Mouse (Mus musculus) hindbrain, postnatal 0 days (tissue): ENCODE results near the gene Ilvbl. TPM values are rescaled to one million over a fixed set of nuclear protein-coding genes. Genes with fewer than 3 reads are reported as not detected.
"Not testable (repeated sequence)": the region's sequence is repeated elsewhere in the genome, so short reads cannot be mapped to it uniquely, and the experiment has no call there.

Experiments
- ATAC-seq: fragments of 200-750 bp; cut with Nextera tagmentation; 2 replicates; pipeline ENCODE4 v1.8.0; 2017; ENCODE audit warnings: mild to moderate bottlenecking, moderate TSS enrichment, moderate library complexity
- DNase-seq: peaks from one replicate; pipeline ENCODE4 v3.0.0-alpha.2; 2015; ENCODE audit warnings: low spot score
- H3K27ac ChIP-seq: fragments of 300-500 bp; sonication (generic); 2 replicates; pipeline ENCODE4 v1.5.1; 2014; ENCODE audit warnings: mild to moderate bottlenecking
- H3K27me3 ChIP-seq: fragments of 300-500 bp; sonication (generic); 2 replicates; pipeline ENCODE4 v1.6.1; 2014; ENCODE audit warnings: low read length, mixed read lengths; ENCODE audit not compliant: insufficient read depth
- H3K36me3 ChIP-seq: fragments of 300-500 bp; sonication (generic); 2 replicates; pipeline ENCODE4 v1.6.1; 2014; ENCODE audit warnings: low read length, mixed read lengths; ENCODE audit not compliant: insufficient read depth
- H3K4me1 ChIP-seq: fragments of 300-500 bp; sonication (generic); 2 replicates; pipeline ENCODE4 v1.6.1; 2014; ENCODE audit warnings: antibody characterized with exemption, low read length, mixed read lengths; ENCODE audit not compliant: insufficient read depth
- H3K4me2 ChIP-seq: fragments of 300-500 bp; sonication (generic); 2 replicates; pipeline ENCODE4 v1.6.1; 2014; ENCODE audit warnings: low read depth, mild to moderate bottlenecking, low read length, moderate library complexity, mixed read lengths
- H3K4me3 ChIP-seq: fragments of 300-500 bp; sonication (generic); 2 replicates; pipeline ENCODE4 v1.5.1; 2014; ENCODE audit warnings: low read length
- H3K9ac ChIP-seq: fragments of 300-500 bp; sonication (generic); replicated peaks from 2 replicates; pipeline ENCODE4 v1.6.1; 2014; ENCODE audit warnings: mild to moderate bottlenecking, low read length, moderate library complexity, mixed read lengths
- H3K9me3 ChIP-seq: fragments of 300-500 bp; sonication (generic); 2 replicates; pipeline ENCODE4 v1.6.1; 2016; ENCODE audit warnings: low read length, mixed read lengths
- CTCF ChIP-seq: IDR thresholded peaks from 2 replicates; pipeline ENCODE4 v1.5.1; 2016; ENCODE audit warnings: antibody characterized with exemption, control low read depth, low read depth
- WGBS: fragments of 180-500 bp; shearing (Covaris S2); extraction: QIAGEN DNeasy Blood & Tissue Kit; methylation state at CpG from one replicate; pipeline ENCODE4 v1.1.7; 2014; 5-methylcytosine and 5-hydroxymethylcytosine counted together
- polyA plus RNA-seq: library from polyadenylated mRNA; unstranded; fragments of >200 nt; fragmentation: Nextera tagmentation; extraction: Ambion mirVana; gene quantifications from 2 replicates; pipeline ENCODE4 v1.2.1, GENCODE M21; 2015
- total RNA-seq: library from RNA; depleted of rRNA; stranded (reverse); fragments of >200 nt; gene quantifications from 2 replicates; pipeline ENCODE4 v1.2.3, GENCODE M21; 2014

Ilvbl gene
- total and polyA plus RNA-seq, 2 experiments from 2014 or later = 59.1 to 83.6 TPM

GRCm38 (mm10) chr10:78594566-78594965, 20.4 kb downstream of the Ilvbl start:
- Histone ChIP-seq H3K4me3 (no peak overlapping the region), H3K4me2 (no peak overlapping the region), H3K27me3 (no peaks in the 10 kb centered on the region), H3K9ac (no peak overlapping the region), H3K27ac (no peak overlapping the region), H3K9me3 (no peaks in the 10 kb centered on the region), H3K36me3 (no peaks in the 10 kb centered on the region), H3K4me1 (no peaks in the 10 kb centered on the region)
- DNase-seq = no peak
- TF ChIP-seq CTCF = no peak
- ATAC-seq = no peak

- Histone ChIP-seq H3K4me1 (no peaks in the 10 kb centered on the region), H3K36me3 (no peaks in the 10 kb centered on the region), H3K4me3 (no peak overlapping the region), H3K27ac (no peak overlapping the region), H3K9me3 (no peaks in the 10 kb centered on the region), H3K4me2 (no peak overlapping the region), H3K9ac (no peak overlapping the region), H3K27me3 (no peaks in the 10 kb centered on the region)
- ATAC-seq (no peak), DNase-seq (no peak)
- WGBS = 82% methylated on average over 5 of the region's 5 CpGs
- TF ChIP-seq CTCF = no peak
Measured at GRCm38 (mm10) chr10:78599865-78600264, 25.7 kb downstream of the Ilvbl start.

- H3K4me2 ChIP-seq = no peak overlapping the region
- H3K4me3 ChIP-seq = no peak overlapping the region
- no peaks in the 10 kb centered on the region for H3K9me3 ChIP-seq
- 30% methylated on average over 3 of the region's 3 CpGs for WGBS
- H3K27me3 ChIP-seq = no peaks in the 10 kb centered on the region
- H3K9ac ChIP-seq = no peak overlapping the region
- no peaks in the 10 kb centered on the region for H3K4me1 ChIP-seq
- DNase-seq = peak; percentile 74
- no peak overlapping the region for H3K27ac ChIP-seq
- no peaks in the 10 kb centered on the region for H3K36me3 ChIP-seq
- TF ChIP-seq CTCF = peak; percentile 67
- no peak for ATAC-seq
Measured at GRCm38 (mm10) chr10:78605080-78605479, 30.9 kb downstream of the Ilvbl start.

DNA sequence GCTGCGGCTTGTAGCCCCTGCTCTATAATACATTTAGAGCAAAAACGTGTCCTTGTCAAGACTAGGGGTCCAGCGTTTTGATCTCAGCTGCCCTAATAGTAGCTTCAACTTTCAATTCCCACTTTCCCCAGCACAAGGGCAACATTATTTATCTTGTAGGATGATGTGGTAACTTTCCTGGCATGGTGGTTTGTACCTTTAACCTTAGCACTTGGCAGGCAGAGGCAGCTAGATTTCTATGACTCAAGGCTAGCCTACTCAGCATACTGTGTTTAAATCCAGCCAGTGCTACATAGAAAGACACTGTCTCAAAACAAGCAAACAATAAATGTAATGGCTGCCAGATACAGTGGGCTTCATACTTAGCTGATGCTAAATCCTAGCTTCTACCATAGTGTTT, 33.5 kb downstream of the Ilvbl start:
- Histone ChIP-seq H3K36me3 (no peaks in the 10 kb centered on the region), H3K27me3 (no peaks in the 10 kb centered on the region), H3K4me1 (no peaks in the 10 kb centered on the region), H3K9ac (no peak overlapping the region), H3K4me3 (no peak overlapping the region), H3K27ac (no peak overlapping the region), H3K9me3 (no peaks in the 10 kb centered on the region), H3K4me2 (no peak overlapping the region)
- 82% methylated on average over 3 of the region's 3 CpGs for WGBS
- DNase-seq (no peak), ATAC-seq (no peak)
- TF ChIP-seq CTCF = no peak

DNA sequence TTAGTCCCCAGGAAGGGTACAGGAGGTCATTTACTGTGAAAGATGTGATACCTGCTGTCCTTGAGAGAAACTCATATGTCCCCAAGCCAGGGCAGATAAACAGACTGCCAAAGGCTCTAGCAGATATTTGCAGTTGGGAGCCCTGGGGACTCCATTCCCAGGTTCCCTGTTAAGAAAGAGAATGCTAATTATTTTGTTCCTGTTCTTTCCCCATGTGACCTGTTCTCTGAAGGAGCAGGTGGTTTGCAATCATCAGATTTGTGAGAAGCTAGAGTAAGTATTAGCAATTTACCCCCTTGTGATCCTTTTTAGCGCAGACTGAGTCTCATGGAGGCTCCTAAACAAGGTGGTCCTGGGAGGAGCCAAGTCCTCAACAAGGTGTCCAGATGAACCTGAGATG, 43.8 kb downstream of the Ilvbl start, which contains the start of gene Olfr1357:
Olfr1357 (minus strand) TSS at position 101 of the 400 bp plus-strand sequence.
- Histone ChIP-seq H3K27ac (no peak within 1 kb of the TSS), H3K4me3 (no peak within 1 kb of the TSS), H3K4me1 (no peaks in the 10 kb centered on the region), H3K36me3 (no peaks in the 10 kb centered on the region), H3K9ac (no peak within 1 kb of the TSS), H3K4me2 (no peak within 1 kb of the TSS), H3K9me3 (no peaks in the 10 kb centered on the region), H3K27me3 (no peaks in the 10 kb centered on the region)
- DNase-seq = no peak
- 87% methylated on average over 1 of the region's 1 CpGs for WGBS
- no peak for TF ChIP-seq CTCF
- ATAC-seq = no peak

DNA sequence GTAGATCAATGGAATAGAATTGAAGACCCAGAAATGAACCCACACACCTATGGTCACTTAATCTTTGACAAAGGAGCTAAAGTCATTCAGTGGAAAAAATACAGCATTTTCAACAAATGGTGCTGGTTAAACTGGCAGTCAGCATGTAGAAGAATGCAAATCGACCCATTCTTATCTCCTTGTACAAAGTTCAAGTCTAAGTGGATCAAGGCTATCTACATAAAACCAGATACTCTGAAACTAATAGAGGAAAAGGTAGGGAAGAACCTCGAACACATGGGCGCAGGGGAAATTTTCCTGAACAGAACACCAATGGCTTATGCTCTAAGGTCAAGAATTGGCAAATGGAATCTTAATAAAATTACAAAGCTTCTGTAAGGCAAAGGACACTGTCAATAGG, 49.0 kb downstream of the Ilvbl start:
- not testable (repeated sequence) for H3K4me1 ChIP-seq, H3K36me3 ChIP-seq, H3K9me3 ChIP-seq, H3K27ac ChIP-seq, H3K4me2 ChIP-seq, H3K27me3 ChIP-seq, DNase-seq, ATAC-seq, H3K4me3 ChIP-seq, H3K9ac ChIP-seq
- WGBS = 86% methylated on average over 3 of the region's 3 CpGs

- no peak overlapping the region for H3K9ac ChIP-seq
- ATAC-seq = no peak
- no peak overlapping the region for H3K27ac ChIP-seq
- no peak overlapping the region for H3K4me3 ChIP-seq
- H3K9me3 ChIP-seq = no peaks in the 10 kb centered on the region
- H3K36me3 ChIP-seq = no peaks in the 10 kb centered on the region
- H3K4me1 ChIP-seq = no peaks in the 10 kb centered on the region
- no peak for TF ChIP-seq CTCF
- peak; percentile 57 for DNase-seq
- no peak overlapping the region for H3K4me2 ChIP-seq
- H3K27me3 ChIP-seq = no peaks in the 10 kb centered on the region
- WGBS = 74% methylated on average over 4 of the region's 4 CpGs
Measured at GRCm38 (mm10) chr10:78630194-78630593, 56.0 kb downstream of the Ilvbl start.
